Mouse (Mus musculus) testis, adult 2 months (tissue): ENCODE measurements around the gene Trpv2.

Experiments
- CTCF ChIP-seq: fragments of 200-500 bp; IDR thresholded peaks from 2 replicates; pipeline ENCODE4 v1.5.1; 2012; ENCODE audit warnings: low read depth, mild to moderate bottlenecking, inconsistent platforms, low read length, moderate library complexity; ENCODE audit not compliant: control insufficient read depth, insufficient read depth, insufficient replicate concordance
- POLR2A ChIP-seq: fragments of 200-500 bp; IDR thresholded peaks from 2 replicates; pipeline ENCODE4 v1.6.1; 2012; ENCODE audit warnings: low read depth, mild to moderate bottlenecking, inconsistent platforms, low read length, moderate library complexity; ENCODE audit not compliant: control insufficient read depth

- TF ChIP-seq POLR2A (no peak), CTCF (no peak)
Observed at GRCm38 (mm10) chr11:62642023-62642844, 67.9 kb downstream of the Trpv2 start.
